Mouse (Mus musculus) small intestine, adult 2 months (tissue): ENCODE measurements around the gene Ipcef1. TPM values are rescaled to one million over a fixed set of nuclear protein-coding genes. Genes with fewer than 3 reads are reported as not detected.

ENCODE experiments used
- H3K27ac ChIP-seq: fragments of 200-500 bp; 2 replicates; pipeline ENCODE4 v1.5.1; 2012; ENCODE audit warnings: low read depth, low read length, control low read depth, inconsistent platforms; ENCODE audit not compliant: insufficient read depth
- H3K27me3 ChIP-seq: fragments of 200-500 bp; 2 replicates; pipeline ENCODE4 v1.6.1; 2012; ENCODE audit warnings: mild to moderate bottlenecking, moderate library complexity, low read length, inconsistent platforms; ENCODE audit not compliant: control insufficient read depth, insufficient read depth
- H3K36me3 ChIP-seq: fragments of 200-500 bp; 2 replicates; pipeline ENCODE4 v1.6.1; 2012; ENCODE audit warnings: mild to moderate bottlenecking, low read length, control low read depth, inconsistent platforms; ENCODE audit not compliant: control insufficient read depth, insufficient read depth
- H3K4me1 ChIP-seq: fragments of 200-500 bp; 2 replicates; pipeline ENCODE4 v1.6.1; 2012; ENCODE audit warnings: low read length, inconsistent platforms, mixed read lengths; ENCODE audit not compliant: control insufficient read depth, insufficient read depth, insufficient read length
- H3K4me3 ChIP-seq: fragments of 200-500 bp; 2 replicates; pipeline ENCODE4 v1.5.1; 2012; ENCODE audit warnings: low read depth, mild to moderate bottlenecking, control low read depth, inconsistent platforms, low read length, moderate library complexity
- CTCF ChIP-seq: fragments of 200-500 bp; IDR thresholded peaks from 2 replicates; pipeline ENCODE4 v1.5.1; 2012; ENCODE audit warnings: low read depth, mild to moderate bottlenecking, control low read depth, inconsistent platforms, low read length, moderate library complexity, mixed read lengths; ENCODE audit not compliant: insufficient replicate concordance, insufficient read length; ENCODE audit errors: extremely low read depth
- POLR2A ChIP-seq: fragments of 200-500 bp; IDR thresholded peaks from 2 replicates; pipeline ENCODE4 v1.6.1; 2012; ENCODE audit warnings: low read depth, mild to moderate bottlenecking, control low read depth, inconsistent platforms, low read length, moderate library complexity
- WGBS: fragments of 180-500 bp; shearing (Covaris S2); methylation state at CpG from one replicate; pipeline ENCODE4 v1.1.7; 2018; 5-methylcytosine and 5-hydroxymethylcytosine counted together
- polyA plus RNA-seq: library from polyadenylated mRNA; depleted of rRNA; stranded (reverse); fragments of >200 nt; gene quantifications from 2 replicates; pipeline ENCODE4 v1.2.3, GENCODE M21; 2012

Gene Ipcef1
- polyA plus RNA-seq, 1 experiment = 0.19 TPM

- no peak for TF ChIP-seq POLR2A
- no peak for TF ChIP-seq CTCF
- Histone ChIP-seq H3K36me3 (no peaks in the 10 kb centered on the region), H3K27ac (peak overlapping the region; percentile 86), H3K4me3 (no peak overlapping the region; the same call in 1 of the 2 replicates), H3K4me1 (no peaks in the 10 kb centered on the region), H3K27me3 (no peaks in the 10 kb centered on the region)
- 66% methylated on average over 2 of the region's 2 CpGs for WGBS
These were observed 69.5 kb downstream of the Ipcef1 start for GRCm38 (mm10) chr10:6982751-6983151.

GRCm38 (mm10) chr10:6980236-6980635 lies 72.0 kb downstream of the Ipcef1 start:
- H3K27me3 ChIP-seq = no peaks in the 10 kb centered on the region
- H3K27ac ChIP-seq = no peak overlapping the region
- WGBS = 35% methylated on average over 6 of the region's 6 CpGs
- H3K4me3 ChIP-seq = no peak overlapping the region
- no peaks in the 10 kb centered on the region for H3K36me3 ChIP-seq
- TF ChIP-seq POLR2A (no peak), CTCF (no peak)
- H3K4me1 ChIP-seq = no peaks in the 10 kb centered on the region

- H3K4me1 ChIP-seq = no peaks in the 10 kb centered on the region
- 49% methylated on average over 8 of the region's 8 CpGs for WGBS
- H3K27ac ChIP-seq = 0 out of 2 replicates have a peak overlapping the region, but pooled peaks have one; percentile 22
- H3K36me3 ChIP-seq = no peaks in the 10 kb centered on the region
- TF ChIP-seq CTCF (no peak), POLR2A (no peak)
- H3K4me3 ChIP-seq = no peak overlapping the region
- no peaks in the 10 kb centered on the region for H3K27me3 ChIP-seq
These were observed 72.5 kb downstream of the Ipcef1 start for GRCm38 (mm10) chr10:6979789-6980188.

- Histone ChIP-seq H3K27ac (peak overlapping the region; percentile 22; the same call in 1 of the 2 replicates), H3K4me3 (peak overlapping the region; percentile 50), H3K27me3 (no peaks in the 10 kb centered on the region), H3K4me1 (no peaks in the 10 kb centered on the region), H3K36me3 (no peaks in the 10 kb centered on the region)
- no peak for TF ChIP-seq POLR2A
- TF ChIP-seq CTCF = no peak
- WGBS = 70% methylated on average over 7 of the region's 7 CpGs
These were observed 73.1 kb downstream of the Ipcef1 start for GRCm38 (mm10) chr10:6979216-6979615.

GRCm38 (mm10) chr10:6978733-6979132 lies 73.5 kb downstream of the Ipcef1 start:
- Histone ChIP-seq H3K27me3 (no peaks in the 10 kb centered on the region), H3K4me1 (no peaks in the 10 kb centered on the region), H3K27ac (no peak overlapping the region), H3K36me3 (no peaks in the 10 kb centered on the region), H3K4me3 (no peak overlapping the region)
- WGBS = 94% methylated on average over 1 of the region's 1 CpGs
- TF ChIP-seq CTCF (no peak), POLR2A (no peak)

GRCm38 (mm10) chr10:6977843-6978242 lies 74.4 kb downstream of the Ipcef1 start:
- no peak overlapping the region for H3K4me3 ChIP-seq
- 54% methylated on average over 2 of the region's 2 CpGs for WGBS
- TF ChIP-seq POLR2A (no peak), CTCF (no peak)

GRCm38 (mm10) chr10:6968334-6968733 lies 83.9 kb downstream of the Ipcef1 start:
- Histone ChIP-seq H3K27me3 (no peaks in the 10 kb centered on the region), H3K4me1 (no peaks in the 10 kb centered on the region), H3K36me3 (no peaks in the 10 kb centered on the region), H3K4me3 (no peak overlapping the region), H3K27ac (no peak overlapping the region)
- TF ChIP-seq POLR2A (no peak), CTCF (no peak)
- 29% methylated on average over 1 of the region's 1 CpGs for WGBS

More at GRCm38 (mm10) chr10:6977843-6978242, 74.4 kb downstream of the Ipcef1 start:
- Histone ChIP-seq H3K27me3 (no peaks in the 10 kb centered on the region), H3K27ac (no peak overlapping the region), H3K4me1 (no peaks in the 10 kb centered on the region), H3K36me3 (no peaks in the 10 kb centered on the region)
